Mouse (Mus musculus): ENCODE measurements around the gene Hipk1.

Hipk1 gene

GRCm38 (mm10) chr3:103715762-103716693 is 75.3 kb downstream of the Hipk1 start:
- DNase-seq (ENCODE audit: low spot score) = peak; percentile 73

- no peak for DNase-seq (ENCODE audit: low spot score)
Observed at GRCm38 (mm10) chr3:103714942-103715341, 76.4 kb downstream of the Hipk1 start.

- DNase-seq (ENCODE audit: low spot score) = no peak
Observed at GRCm38 (mm10) chr3:103714236-103714875, 77.0 kb downstream of the Hipk1 start.

- DNase-seq (ENCODE audit: low spot score) = peak; percentile 47
Observed at GRCm38 (mm10) chr3:103712196-103712595, 79.2 kb downstream of the Hipk1 start.

GRCm38 (mm10) chr3:103709470-103710040 is 81.8 kb downstream of the Hipk1 start:
- DNase-seq (ENCODE audit: low spot score) = no peak

- no peak for DNase-seq (ENCODE audit: low spot score)
Observed at GRCm38 (mm10) chr3:103705426-103705825, 85.9 kb downstream of the Hipk1 start.

GRCm38 (mm10) chr3:103704661-103705060 is 86.7 kb downstream of the Hipk1 start:
- no peak for DNase-seq (ENCODE audit: low spot score)

GRCm38 (mm10) chr3:103696388-103696925 is 94.9 kb downstream of the Hipk1 start:
- DNase-seq (ENCODE audit: low spot score) = no peak

GRCm38 (mm10) chr3:103695556-103695955 is 95.8 kb downstream of the Hipk1 start:
- DNase-seq (ENCODE audit: low spot score) = no peak

GRCm38 (mm10) chr3:103690506-103690905 is 100.9 kb downstream of the Hipk1 start:
- no peak for DNase-seq (ENCODE audit: low spot score)

Measured in embryo, embryonic 10.5 days (tissue).